Mouse (Mus musculus) stomach, embryonic 15.5 days (tissue): ENCODE results near the gene Rnase9. TPM values are rescaled to one million over a fixed set of nuclear protein-coding genes. Genes with fewer than 3 reads are reported as not detected.
"Not testable (repeated sequence)": the region's sequence is repeated elsewhere in the genome, so short reads cannot be mapped to it uniquely, and the experiment has no call there.

Experiments
- ATAC-seq: fragments of 200-750 bp; cut with Nextera tagmentation; 2 replicates; pipeline ENCODE4 v1.8.0; 2017; ENCODE audit warnings: low read depth, moderate number of reproducible peaks, moderate TSS enrichment; ENCODE audit not compliant: insufficient read depth, low FRiP score
- H3K27ac ChIP-seq: fragments of 300-500 bp; sonication (generic); 2 replicates; pipeline ENCODE4 v1.5.1; 2015; ENCODE audit warnings: mild to moderate bottlenecking, inconsistent platforms
- H3K27me3 ChIP-seq: fragments of 300-500 bp; sonication (generic); replicated peaks from 2 replicates; pipeline ENCODE4 v1.6.1; 2015; ENCODE audit warnings: inconsistent platforms
- H3K36me3 ChIP-seq: fragments of 300-500 bp; sonication (generic); 2 replicates; pipeline ENCODE4 v1.6.1; 2015; ENCODE audit warnings: inconsistent platforms
- H3K4me1 ChIP-seq: fragments of 300-500 bp; sonication (generic); 2 replicates; pipeline ENCODE4 v1.6.1; 2015; ENCODE audit warnings: inconsistent platforms
- H3K4me2 ChIP-seq: fragments of 300-500 bp; sonication (generic); 2 replicates; pipeline ENCODE4 v1.6.1; 2015; ENCODE audit warnings: mild to moderate bottlenecking, inconsistent platforms
- H3K4me3 ChIP-seq: fragments of 300-500 bp; sonication (generic); replicated peaks from 2 replicates; pipeline ENCODE4 v1.5.1; 2015; ENCODE audit warnings: inconsistent platforms
- H3K9ac ChIP-seq: fragments of 300-500 bp; sonication (generic); 2 replicates; pipeline ENCODE4 v1.6.1; 2015; ENCODE audit warnings: inconsistent platforms
- H3K9me3 ChIP-seq: fragments of 300-500 bp; sonication (generic); 2 replicates; pipeline ENCODE4 v1.6.1; 2016; ENCODE audit warnings: inconsistent platforms
- WGBS: fragments of 180-500 bp; shearing (Covaris S2); methylation state at CpG from one replicate; pipeline ENCODE4 v1.1.7; 2015; 5-methylcytosine and 5-hydroxymethylcytosine counted together
- polyA plus RNA-seq: library from polyadenylated mRNA; unstranded; fragments of >200 nt; fragmentation: Nextera tagmentation; extraction: Ambion mirVana; gene quantifications from 2 replicates; pipeline ENCODE4 v1.2.1, GENCODE M21; 2015

The Rnase9 gene
- polyA plus RNA-seq, 1 experiment from 2014 or later = not detected

- H3K36me3 ChIP-seq = no peaks in the 10 kb centered on the region
- H3K4me3 ChIP-seq = no peak overlapping the region
- ATAC-seq = no peak
- WGBS = 74% methylated on average over 4 of the region's 4 CpGs
- no peak overlapping the region for H3K9ac ChIP-seq
- no peak overlapping the region for H3K27ac ChIP-seq
- H3K27me3 ChIP-seq = no peaks in the 10 kb centered on the region
- no peak overlapping the region for H3K4me2 ChIP-seq
- no peaks in the 10 kb centered on the region for H3K4me1 ChIP-seq
- H3K9me3 ChIP-seq = no peaks in the 10 kb centered on the region
These were observed 5.5 kb downstream of the Rnase9 start for GRCm38 (mm10) chr14:51036214-51036613.

GRCm38 (mm10) chr14:51035206-51035605 is 6.5 kb downstream of the Rnase9 start:
- H3K9me3 ChIP-seq = no peaks in the 10 kb centered on the region
- H3K4me2 ChIP-seq = no peak overlapping the region

GRCm38 (mm10) chr14:51027387-51028155 is 14.1 kb downstream of the Rnase9 start:
- no peak overlapping the region for H3K27ac ChIP-seq
- no peaks in the 10 kb centered on the region for H3K4me1 ChIP-seq
- no peaks in the 10 kb centered on the region for H3K36me3 ChIP-seq
- no peak for ATAC-seq
- no peak overlapping the region for H3K4me2 ChIP-seq
- H3K4me3 ChIP-seq = no peak overlapping the region
- no peaks in the 10 kb centered on the region for H3K27me3 ChIP-seq
- H3K9ac ChIP-seq = no peak overlapping the region
- 60% methylated on average over 3 of the region's 3 CpGs for WGBS
- no peaks in the 10 kb centered on the region for H3K9me3 ChIP-seq

More at GRCm38 (mm10) chr14:51035206-51035605, 6.5 kb downstream of the Rnase9 start:
- Histone ChIP-seq H3K9ac (no peak overlapping the region), H3K36me3 (no peaks in the 10 kb centered on the region), H3K27me3 (no peaks in the 10 kb centered on the region), H3K4me3 (no peak overlapping the region), H3K27ac (no peak overlapping the region), H3K4me1 (no peaks in the 10 kb centered on the region)
- no peak for ATAC-seq
- WGBS = 45% methylated on average over 1 of the region's 1 CpGs

- Histone ChIP-seq H3K9ac (no peak overlapping the region), H3K4me1 (no peaks in the 10 kb centered on the region), H3K9me3 (no peaks in the 10 kb centered on the region), H3K27ac (no peak overlapping the region), H3K27me3 (no peaks in the 10 kb centered on the region), H3K4me2 (no peak overlapping the region), H3K36me3 (no peaks in the 10 kb centered on the region), H3K4me3 (no peak overlapping the region)
- peak; percentile 39; the same call in 1 of the 2 replicates for ATAC-seq
- 38% methylated on average over 5 of the region's 5 CpGs for WGBS
These were observed 15.1 kb downstream of the Rnase9 start for GRCm38 (mm10) chr14:51026391-51027133.

- 82% methylated on average over 1 of the region's 1 CpGs for WGBS
These were observed 16.8 kb downstream of the Rnase9 start for GRCm38 (mm10) chr14:51024820-51025219.

GRCm38 (mm10) chr14:51023457-51023856 is 18.2 kb downstream of the Rnase9 start:
- H3K4me2 ChIP-seq = no peak overlapping the region
- no peaks in the 10 kb centered on the region for H3K36me3 ChIP-seq
- no peak overlapping the region for H3K9ac ChIP-seq
- H3K9me3 ChIP-seq = no peaks in the 10 kb centered on the region
- H3K27me3 ChIP-seq = no peaks in the 10 kb centered on the region
- H3K4me3 ChIP-seq = no peak overlapping the region
- 69% methylated on average over 4 of the region's 4 CpGs for WGBS
- no peak overlapping the region for H3K27ac ChIP-seq
- no peaks in the 10 kb centered on the region for H3K4me1 ChIP-seq
- no peak for ATAC-seq

More at GRCm38 (mm10) chr14:51024820-51025219, 16.8 kb downstream of the Rnase9 start:
- H3K9me3 ChIP-seq = no peaks in the 10 kb centered on the region
- H3K4me2 ChIP-seq = no peak overlapping the region
- H3K36me3 ChIP-seq = no peaks in the 10 kb centered on the region
- no peaks in the 10 kb centered on the region for H3K4me1 ChIP-seq
- no peak for ATAC-seq
- no peaks in the 10 kb centered on the region for H3K27me3 ChIP-seq
- H3K4me3 ChIP-seq = no peak overlapping the region
- H3K27ac ChIP-seq = no peak overlapping the region
- H3K9ac ChIP-seq = no peak overlapping the region

- 69% methylated on average over 3 of the region's 3 CpGs for WGBS
- Histone ChIP-seq H3K4me1 (no peaks in the 10 kb centered on the region), H3K36me3 (no peaks in the 10 kb centered on the region), H3K9ac (no peak overlapping the region), H3K4me2 (no peak overlapping the region), H3K27me3 (no peaks in the 10 kb centered on the region), H3K9me3 (no peaks in the 10 kb centered on the region), H3K27ac (no peak overlapping the region), H3K4me3 (no peak overlapping the region)
- no peak for ATAC-seq
These were observed 24.4 kb downstream of the Rnase9 start for GRCm38 (mm10) chr14:51017256-51017655.

GRCm38 (mm10) chr14:51015780-51016179 is 25.9 kb downstream of the Rnase9 start:
- Histone ChIP-seq H3K36me3 (no peaks in the 10 kb centered on the region), H3K9ac (no peak overlapping the region), H3K27ac (no peak overlapping the region), H3K4me1 (no peaks in the 10 kb centered on the region), H3K4me3 (no peak overlapping the region), H3K27me3 (no peaks in the 10 kb centered on the region), H3K4me2 (no peak overlapping the region), H3K9me3 (no peaks in the 10 kb centered on the region)
- ATAC-seq = no peak

- not testable (repeated sequence) for H3K9me3 ChIP-seq, H3K4me3 ChIP-seq, H3K4me2 ChIP-seq, H3K9ac ChIP-seq, ATAC-seq, H3K36me3 ChIP-seq, H3K27me3 ChIP-seq, H3K27ac ChIP-seq, H3K4me1 ChIP-seq
- 82% methylated on average over 3 of the region's 3 CpGs for WGBS
These were observed 26.9 kb downstream of the Rnase9 start for GRCm38 (mm10) chr14:51014724-51015123.

- H3K9ac ChIP-seq = no peak overlapping the region
- no peak for ATAC-seq
- 80% methylated on average over 6 of the region's 6 CpGs for WGBS
- H3K27me3 ChIP-seq = no peaks in the 10 kb centered on the region
- H3K27ac ChIP-seq = peak overlapping the region; percentile 89; the same call in 1 of the 2 replicates
- no peaks in the 10 kb centered on the region for H3K9me3 ChIP-seq
- H3K4me3 ChIP-seq = no peak overlapping the region
- peaks cover 4% of the 10 kb centered on the region; the same call in 1 of the 2 replicates for H3K4me1 ChIP-seq
- H3K4me2 ChIP-seq = no peak overlapping the region
- no peaks in the 10 kb centered on the region for H3K36me3 ChIP-seq
These were observed 32.1 kb downstream of the Rnase9 start for GRCm38 (mm10) chr14:51009572-51009971.

GRCm38 (mm10) chr14:51008781-51009180 is 32.9 kb downstream of the Rnase9 start:
- 69% methylated on average over 4 of the region's 4 CpGs for WGBS
- no peak for ATAC-seq
- H3K36me3 ChIP-seq = no peaks in the 10 kb centered on the region
- H3K4me1 ChIP-seq = peaks cover 4% of the 10 kb centered on the region; the same call in 1 of the 2 replicates
- no peaks in the 10 kb centered on the region for H3K9me3 ChIP-seq
- H3K4me2 ChIP-seq = no peak overlapping the region
- peak overlapping the region; percentile 89 for H3K27ac ChIP-seq
- H3K4me3 ChIP-seq = no peak overlapping the region
- no peak overlapping the region for H3K9ac ChIP-seq
- H3K27me3 ChIP-seq = no peaks in the 10 kb centered on the region
